Mouse (Mus musculus) limb, embryonic 15.5 days (tissue): ENCODE data around the gene Rora. TPM values are rescaled to one million over a fixed set of nuclear protein-coding genes. Genes with fewer than 3 reads are reported as not detected.

ENCODE experiments used
- ATAC-seq: fragments of 200-750 bp; cut with Nextera tagmentation; 2 replicates; pipeline ENCODE4 v1.8.0; 2017; ENCODE audit warnings: low read depth, moderate TSS enrichment; ENCODE audit not compliant: insufficient number of reproducible peaks, low FRiP score, low TSS enrichment
- H3K27ac ChIP-seq: fragments of 300-500 bp; sonication (generic); 2 replicates; pipeline ENCODE4 v1.5.1; 2015; ENCODE audit warnings: moderate library complexity, mild to moderate bottlenecking, inconsistent platforms
- H3K27me3 ChIP-seq: fragments of 300-500 bp; sonication (generic); 2 replicates; pipeline ENCODE4 v1.6.1; 2015; ENCODE audit warnings: inconsistent platforms
- H3K36me3 ChIP-seq: fragments of 300-500 bp; sonication (generic); 2 replicates; pipeline ENCODE4 v1.6.1; 2015; ENCODE audit warnings: inconsistent platforms
- H3K4me1 ChIP-seq: fragments of 300-500 bp; sonication (generic); 2 replicates; pipeline ENCODE4 v1.6.1; 2015; ENCODE audit warnings: inconsistent platforms
- H3K4me2 ChIP-seq: fragments of 300-500 bp; sonication (generic); 2 replicates; pipeline ENCODE4 v1.6.1; 2015; ENCODE audit warnings: mild to moderate bottlenecking, inconsistent platforms
- H3K4me3 ChIP-seq: fragments of 300-500 bp; sonication (generic); 2 replicates; pipeline ENCODE4 v1.5.1; 2015; ENCODE audit warnings: mild to moderate bottlenecking, inconsistent platforms
- H3K9ac ChIP-seq: fragments of 300-500 bp; sonication (generic); 2 replicates; pipeline ENCODE4 v1.6.1; 2015; ENCODE audit warnings: inconsistent platforms
- H3K9me3 ChIP-seq: fragments of 300-500 bp; sonication (generic); 2 replicates; pipeline ENCODE4 v1.6.1; 2016; ENCODE audit warnings: inconsistent platforms
- WGBS: fragments of 180-500 bp; shearing (Covaris S2); methylation state at CpG from one replicate; pipeline ENCODE4 v1.1.7; 2015; 5-methylcytosine and 5-hydroxymethylcytosine counted together
- polyA plus RNA-seq: library from polyadenylated mRNA; unstranded; fragments of >200 nt; fragmentation: Nextera tagmentation; extraction: Ambion mirVana; gene quantifications from 2 replicates; pipeline ENCODE4 v1.2.1, GENCODE M21; 2015

The Rora gene
- polyA plus RNA-seq, 1 experiment from 2014 or later = 25.4 TPM

DNA sequence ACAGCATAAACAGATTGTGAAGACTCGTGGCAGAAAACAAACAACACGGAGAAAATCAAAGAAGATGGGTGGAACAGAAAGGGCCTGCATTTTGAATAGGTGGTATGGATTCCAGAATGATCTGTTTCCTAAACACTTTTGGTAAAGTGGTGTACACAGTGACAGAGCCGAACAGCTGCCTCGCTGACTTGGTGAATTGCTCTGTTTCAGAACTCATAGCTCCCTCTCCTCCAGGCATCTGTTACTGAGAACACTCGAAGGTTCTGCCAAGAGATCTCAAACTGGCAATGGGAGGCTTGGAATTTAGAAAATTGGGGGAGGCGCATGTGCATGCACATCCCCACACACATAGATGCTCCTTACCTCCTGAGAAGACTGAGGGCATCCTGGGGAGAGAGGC, 145.5 kb downstream of the Rora start:
- peaks cover 10% of the 10 kb centered on the region for H3K4me1 ChIP-seq
- no peak overlapping the region for H3K4me2 ChIP-seq
- H3K9ac ChIP-seq = no peak overlapping the region
- no peak overlapping the region for H3K27ac ChIP-seq
- no peak overlapping the region for H3K4me3 ChIP-seq
- no peaks in the 10 kb centered on the region for H3K36me3 ChIP-seq
- WGBS = 78% methylated on average over 6 of the region's 6 CpGs
- peaks cover 7% of the 10 kb centered on the region; the same call in 1 of the 2 replicates for H3K27me3 ChIP-seq
- no peak for ATAC-seq
- no peaks in the 10 kb centered on the region for H3K9me3 ChIP-seq

DNA sequence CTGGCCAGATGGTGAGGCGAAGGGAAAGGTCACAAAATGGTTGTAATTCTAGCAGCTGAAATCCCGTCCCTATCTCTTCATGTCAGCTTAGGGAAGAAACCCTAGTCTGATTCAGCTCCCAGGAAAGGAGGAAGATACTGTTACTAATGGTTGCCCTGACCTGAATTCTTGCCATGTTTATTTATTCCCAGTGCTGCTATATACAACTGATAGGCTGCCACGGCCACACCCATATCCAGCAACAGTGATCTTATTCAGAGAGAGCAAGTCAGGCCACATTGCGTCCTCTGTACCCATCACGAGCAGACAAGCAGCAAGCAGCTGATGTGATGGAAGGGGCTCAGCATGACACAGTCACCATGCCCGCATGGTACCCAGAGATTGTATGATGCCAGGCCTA, 150.6 kb downstream of the Rora start:
- ATAC-seq = no peak
- no peak overlapping the region for H3K4me3 ChIP-seq
- H3K27ac ChIP-seq = no peak overlapping the region
- no peaks in the 10 kb centered on the region for H3K9me3 ChIP-seq
- 64% methylated on average over 6 of the region's 6 CpGs for WGBS
- H3K36me3 ChIP-seq = no peaks in the 10 kb centered on the region
- no peaks in the 10 kb centered on the region; the same call in 1 of the 2 replicates for H3K27me3 ChIP-seq
- H3K9ac ChIP-seq = no peak overlapping the region
- H3K4me1 ChIP-seq = peaks cover 4% of the 10 kb centered on the region; the same call in 1 of the 2 replicates
- H3K4me2 ChIP-seq = no peak overlapping the region

DNA sequence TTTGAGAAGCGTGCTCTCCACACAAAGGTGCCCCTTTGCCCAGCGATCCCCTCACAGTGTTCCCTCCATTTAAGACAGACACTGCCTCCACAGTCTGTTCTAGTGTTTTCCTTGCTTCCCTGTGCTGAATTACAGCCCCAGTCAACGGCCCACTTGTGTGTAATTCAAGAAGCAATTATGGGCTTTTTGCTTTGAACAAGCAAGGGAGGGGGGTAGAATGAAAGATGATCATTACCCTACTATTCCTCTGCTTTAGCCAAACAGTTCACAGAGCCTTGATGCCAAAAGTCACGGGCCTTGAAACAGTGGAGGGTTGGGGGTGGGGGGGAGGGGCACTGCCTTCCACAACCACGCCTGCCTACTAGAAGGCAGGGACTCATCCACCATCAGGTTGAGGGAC, 152.2 kb downstream of the Rora start:
- H3K27ac ChIP-seq = no peak overlapping the region
- no peak for ATAC-seq

DNA sequence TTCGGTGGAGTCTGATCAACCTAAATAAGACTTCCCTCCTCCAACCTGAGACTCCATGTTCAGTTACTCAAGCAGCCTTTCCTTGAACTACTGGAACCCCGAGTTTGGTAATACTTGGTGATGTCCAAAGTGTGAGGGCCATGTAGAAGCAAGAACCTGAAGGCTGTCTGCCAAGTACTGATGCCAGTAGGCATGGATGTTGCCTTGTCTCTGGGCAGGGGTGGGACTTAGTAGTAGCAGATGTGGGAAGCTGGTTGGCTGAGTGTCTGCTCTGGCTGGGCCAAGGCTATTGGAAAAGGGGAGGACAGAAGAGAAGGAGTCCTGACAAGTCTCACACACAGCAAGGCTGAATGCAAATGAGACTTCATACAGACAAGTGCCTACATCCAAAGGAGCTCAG, 154.1 kb downstream of the Rora start:
- Histone ChIP-seq H3K4me2 (no peak overlapping the region), H3K4me3 (no peak overlapping the region)

More for the DNA sequence above, 152.2 kb downstream of the Rora start:
- Histone ChIP-seq H3K36me3 (no peaks in the 10 kb centered on the region), H3K9me3 (no peaks in the 10 kb centered on the region), H3K4me1 (peaks cover 4% of the 10 kb centered on the region; the same call in 1 of the 2 replicates), H3K4me2 (no peak overlapping the region), H3K27me3 (no peaks in the 10 kb centered on the region; the same call in 1 of the 2 replicates), H3K4me3 (no peak overlapping the region), H3K9ac (no peak overlapping the region)
- 44% methylated on average over 5 of the region's 5 CpGs for WGBS

DNA sequence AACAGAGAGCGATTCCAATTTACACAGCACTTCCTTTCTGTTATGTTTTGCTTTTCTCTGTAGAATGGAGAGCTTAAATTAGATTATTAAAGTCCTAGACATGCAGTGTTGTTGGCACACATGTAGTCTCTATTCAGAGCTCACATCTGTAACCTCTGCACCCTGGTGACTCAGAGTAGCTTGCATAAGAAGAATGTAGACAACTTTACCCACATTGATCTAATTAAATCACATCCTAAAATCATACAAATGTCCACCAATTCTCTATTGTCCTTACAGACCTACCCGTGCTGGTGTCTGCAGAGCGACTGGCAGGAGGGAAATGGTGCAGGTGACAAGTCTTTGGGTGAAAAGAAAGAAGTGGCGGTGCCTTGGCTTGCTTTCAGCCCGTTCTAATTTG, 155.9 kb downstream of the Rora start:
- WGBS = 70% methylated on average over 5 of the region's 5 CpGs
- Histone ChIP-seq H3K9me3 (no peaks in the 10 kb centered on the region), H3K36me3 (no peaks in the 10 kb centered on the region), H3K4me2 (no peak overlapping the region), H3K4me3 (no peak overlapping the region), H3K9ac (no peak overlapping the region), H3K27ac (no peak overlapping the region), H3K27me3 (peaks cover 6% of the 10 kb centered on the region), H3K4me1 (peaks cover 13% of the 10 kb centered on the region)
- ATAC-seq = no peak

More for the DNA sequence above, 154.1 kb downstream of the Rora start:
- Histone ChIP-seq H3K27me3 (peaks cover 6% of the 10 kb centered on the region), H3K36me3 (no peaks in the 10 kb centered on the region), H3K9ac (no peak overlapping the region), H3K9me3 (no peaks in the 10 kb centered on the region), H3K27ac (no peak overlapping the region), H3K4me1 (peaks cover 9% of the 10 kb centered on the region; the same call in 1 of the 2 replicates)
- 88% methylated on average over 2 of the region's 2 CpGs for WGBS
- no peak for ATAC-seq

DNA sequence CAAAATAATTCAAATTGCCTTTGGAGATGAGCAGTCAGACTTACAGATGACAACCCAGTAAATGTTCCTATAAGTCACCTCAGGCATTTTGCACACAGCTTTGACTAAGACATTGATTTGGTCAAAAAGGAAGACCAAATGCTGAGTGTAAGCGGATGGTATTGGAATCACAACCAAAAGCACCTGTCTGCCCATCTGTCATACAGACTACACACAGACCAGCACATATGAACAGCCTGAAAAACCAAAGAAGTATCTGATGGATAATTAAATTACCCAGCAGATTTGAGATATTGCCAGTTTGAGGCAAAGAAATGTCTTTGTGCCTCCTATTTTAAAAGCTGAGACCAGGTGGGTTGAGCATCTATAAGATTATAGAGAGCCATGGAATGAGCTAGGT, 161.1 kb downstream of the Rora start:
- Histone ChIP-seq H3K4me3 (no peak overlapping the region), H3K36me3 (no peaks in the 10 kb centered on the region), H3K27ac (no peak overlapping the region), H3K4me1 (peaks cover 9% of the 10 kb centered on the region), H3K4me2 (no peak overlapping the region), H3K27me3 (peaks cover 6% of the 10 kb centered on the region), H3K9ac (no peak overlapping the region), H3K9me3 (no peaks in the 10 kb centered on the region)
- 95% methylated on average over 1 of the region's 1 CpGs for WGBS
- ATAC-seq = no peak

DNA sequence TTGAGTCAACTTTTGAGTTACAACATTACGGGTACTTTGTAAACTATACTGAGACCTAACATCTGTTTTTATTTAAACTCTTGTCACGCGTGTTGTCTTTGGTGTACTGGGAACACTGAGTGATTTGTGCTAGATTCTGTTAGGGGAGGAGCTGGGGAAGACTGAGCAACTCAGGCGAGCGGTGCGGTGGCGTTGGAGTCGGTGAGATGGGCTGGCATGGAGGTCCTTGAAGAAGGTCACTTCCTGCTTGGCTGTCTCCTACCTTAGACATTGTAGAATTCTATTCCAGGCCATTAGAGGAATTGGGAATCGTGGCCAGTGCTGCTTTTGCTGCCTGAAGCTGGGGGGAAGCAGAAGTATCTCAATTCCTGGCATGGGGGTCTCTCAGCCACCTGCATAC, 162.3 kb downstream of the Rora start:
- WGBS = 80% methylated on average over 9 of the region's 9 CpGs
- no peak overlapping the region for H3K4me2 ChIP-seq
- no peak overlapping the region for H3K27ac ChIP-seq
- no peak for ATAC-seq
- H3K9me3 ChIP-seq = no peaks in the 10 kb centered on the region
- no peaks in the 10 kb centered on the region for H3K36me3 ChIP-seq
- H3K4me1 ChIP-seq = peaks cover 12% of the 10 kb centered on the region
- peaks cover 6% of the 10 kb centered on the region for H3K27me3 ChIP-seq
- H3K4me3 ChIP-seq = no peak overlapping the region
- H3K9ac ChIP-seq = no peak overlapping the region

DNA sequence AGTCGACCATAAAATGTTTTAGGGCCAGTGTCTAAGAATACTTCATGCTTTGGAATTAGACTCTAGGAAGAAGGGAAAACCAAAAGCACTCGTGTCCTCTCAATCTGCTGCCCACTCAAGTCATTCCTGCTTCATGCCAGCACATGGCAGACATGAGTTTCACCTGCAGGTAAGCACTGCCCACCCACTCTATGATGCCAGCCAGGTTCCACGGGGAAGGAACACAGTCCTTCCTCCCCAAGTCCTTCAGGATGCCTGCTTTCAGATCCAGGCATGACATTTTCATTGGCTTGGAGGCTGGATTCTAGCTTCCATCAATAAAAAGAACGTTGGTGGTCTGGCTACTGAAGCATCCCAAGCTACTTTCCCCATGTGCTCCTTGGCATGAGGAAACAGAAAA, 166.4 kb downstream of the Rora start:
- 65% methylated on average over 4 of the region's 4 CpGs for WGBS
- H3K9ac ChIP-seq = no peak overlapping the region
- ATAC-seq = no peak
- H3K4me2 ChIP-seq = no peak overlapping the region
- no peaks in the 10 kb centered on the region for H3K36me3 ChIP-seq
- no peak overlapping the region for H3K4me3 ChIP-seq
- H3K27ac ChIP-seq = no peak overlapping the region
- no peaks in the 10 kb centered on the region for H3K27me3 ChIP-seq
- H3K9me3 ChIP-seq = no peaks in the 10 kb centered on the region
- 0 out of 2 replicates have a peak, but pooled peaks cover 2% of the 10 kb centered on the region for H3K4me1 ChIP-seq

DNA sequence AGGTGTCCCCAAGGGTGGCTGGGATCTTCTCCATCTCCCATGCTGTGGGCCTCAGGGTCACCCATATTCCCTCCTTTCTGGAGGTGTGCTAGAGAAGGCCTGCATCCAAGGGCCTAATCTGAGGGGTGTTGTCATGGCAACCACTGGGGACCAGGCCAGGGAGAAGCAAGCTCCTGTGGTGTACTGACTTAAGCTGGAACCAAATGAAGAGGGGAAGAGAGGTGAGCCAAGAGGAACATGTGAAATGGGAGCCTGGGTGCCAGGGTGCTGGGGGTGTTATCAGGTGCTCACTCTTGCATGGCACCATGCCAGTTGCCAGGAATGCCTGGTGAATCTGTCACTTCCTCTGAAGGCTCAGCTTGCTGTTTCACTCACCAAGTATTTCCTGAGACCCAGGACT, 166.9 kb downstream of the Rora start:
- H3K27ac ChIP-seq = no peak overlapping the region
- H3K36me3 ChIP-seq = no peaks in the 10 kb centered on the region
- H3K9me3 ChIP-seq = no peaks in the 10 kb centered on the region
- H3K4me2 ChIP-seq = no peak overlapping the region
- H3K4me1 ChIP-seq = 0 out of 2 replicates have a peak, but pooled peaks cover 2% of the 10 kb centered on the region
- no peak for ATAC-seq
- no peak overlapping the region for H3K4me3 ChIP-seq
- no peak overlapping the region for H3K9ac ChIP-seq
- no peaks in the 10 kb centered on the region for H3K27me3 ChIP-seq

DNA sequence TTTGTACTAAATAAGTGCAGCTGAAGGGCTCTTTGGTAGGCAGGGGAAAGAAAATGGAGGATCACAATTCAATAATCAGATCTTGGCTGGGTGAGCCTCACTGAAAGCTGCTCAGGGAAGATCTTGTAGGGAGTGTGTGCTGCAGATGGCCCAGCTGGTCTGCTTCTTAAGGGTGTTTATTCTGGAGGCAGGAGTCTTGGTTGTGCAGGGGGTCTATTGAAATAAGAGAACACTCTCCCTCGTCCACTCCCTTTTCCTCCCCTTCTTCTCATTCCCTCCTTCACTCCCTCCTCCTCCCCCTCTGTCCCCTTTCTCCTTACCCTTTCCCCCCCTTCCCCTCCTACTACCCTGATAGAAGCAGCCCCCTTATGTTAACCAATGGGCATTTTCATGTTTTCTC, 167.8 kb downstream of the Rora start:
- H3K4me2 ChIP-seq = no peak overlapping the region
- no peaks in the 10 kb centered on the region for H3K9me3 ChIP-seq
- no peak overlapping the region for H3K9ac ChIP-seq
- 50% methylated on average over 1 of the region's 1 CpGs for WGBS
- H3K27ac ChIP-seq = no peak overlapping the region
- H3K36me3 ChIP-seq = no peaks in the 10 kb centered on the region
- H3K27me3 ChIP-seq = no peaks in the 10 kb centered on the region
- no peak overlapping the region for H3K4me3 ChIP-seq
- H3K4me1 ChIP-seq = 0 out of 2 replicates have a peak, but pooled peaks cover 2% of the 10 kb centered on the region
- no peak for ATAC-seq

DNA sequence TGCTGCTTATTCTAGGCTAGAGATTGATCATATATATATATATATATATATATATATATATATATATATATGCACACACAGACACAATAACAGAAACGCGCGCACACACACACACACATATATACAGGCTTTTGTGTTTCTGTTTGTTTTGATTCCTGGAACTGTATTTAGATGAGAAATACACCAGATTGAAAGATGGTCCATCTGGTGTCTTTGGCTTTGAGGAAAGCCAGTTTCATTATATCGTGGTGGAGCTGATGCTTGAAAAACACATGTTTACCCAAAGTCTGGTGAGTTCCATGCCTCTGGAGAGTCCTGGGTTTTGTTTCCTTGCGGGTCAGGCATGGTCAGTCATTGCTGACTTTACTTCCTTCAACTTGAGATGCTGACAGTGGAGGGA, 169.7 kb downstream of the Rora start:
- H3K9ac ChIP-seq = no peak overlapping the region
- H3K36me3 ChIP-seq = no peaks in the 10 kb centered on the region
- no peak for ATAC-seq
- WGBS = 96% methylated on average over 5 of the region's 5 CpGs
- no peak overlapping the region for H3K27ac ChIP-seq
- H3K4me3 ChIP-seq = no peak overlapping the region
- H3K4me1 ChIP-seq = peaks cover 11% of the 10 kb centered on the region
- no peaks in the 10 kb centered on the region for H3K27me3 ChIP-seq
- no peak overlapping the region for H3K4me2 ChIP-seq
- H3K9me3 ChIP-seq = no peaks in the 10 kb centered on the region

DNA sequence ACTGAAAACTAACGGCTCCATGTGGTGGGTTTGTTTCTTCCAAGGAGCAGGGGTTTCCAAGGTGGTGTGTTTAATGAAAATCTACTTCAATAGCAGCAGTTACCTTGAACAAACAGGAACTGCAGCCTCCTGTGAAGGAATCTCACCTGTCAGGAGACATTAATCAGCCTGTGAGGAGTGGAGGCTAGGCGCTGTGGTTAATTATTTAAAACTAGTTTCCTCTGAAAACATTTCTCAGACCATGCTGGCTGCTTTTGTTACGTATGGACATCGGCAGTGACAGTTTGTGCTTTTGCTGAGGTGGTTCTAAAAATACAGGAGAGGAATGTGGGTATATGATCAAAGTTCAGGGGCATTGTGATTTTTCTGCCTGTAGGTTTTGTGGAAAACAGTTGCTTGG, 171.5 kb downstream of the Rora start:
- Histone ChIP-seq H3K27me3 (no peaks in the 10 kb centered on the region), H3K4me1 (peaks cover 11% of the 10 kb centered on the region), H3K4me3 (no peak overlapping the region), H3K9me3 (no peaks in the 10 kb centered on the region), H3K36me3 (no peaks in the 10 kb centered on the region), H3K27ac (no peak overlapping the region), H3K4me2 (no peak overlapping the region), H3K9ac (no peak overlapping the region)
- no peak for ATAC-seq
- WGBS = 54% methylated on average over 4 of the region's 4 CpGs

DNA sequence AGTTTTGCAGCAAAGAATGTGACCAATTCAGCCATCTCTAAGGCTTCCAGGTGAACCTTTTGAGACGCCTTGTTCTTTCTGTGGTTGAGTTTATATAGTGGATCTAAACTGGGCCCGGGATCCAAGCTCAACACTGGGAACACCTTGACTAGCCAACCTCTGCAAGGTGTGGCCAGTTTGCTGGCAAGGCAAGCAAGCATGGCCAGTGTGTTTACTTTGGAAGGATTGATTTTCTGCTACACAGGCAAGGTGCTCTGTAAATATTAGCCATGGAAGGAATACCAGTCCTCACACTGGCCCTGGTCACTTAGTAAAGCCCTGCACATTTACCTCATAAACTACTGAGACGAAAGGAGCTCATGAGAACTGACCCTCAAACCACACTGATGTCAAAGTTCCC, 172.3 kb downstream of the Rora start:
- Histone ChIP-seq H3K9me3 (no peaks in the 10 kb centered on the region), H3K36me3 (no peaks in the 10 kb centered on the region), H3K4me2 (no peak overlapping the region), H3K27me3 (no peaks in the 10 kb centered on the region), H3K4me3 (no peak overlapping the region), H3K4me1 (peaks cover 9% of the 10 kb centered on the region), H3K27ac (no peak overlapping the region), H3K9ac (no peak overlapping the region)
- ATAC-seq = no peak
- WGBS = 77% methylated on average over 3 of the region's 3 CpGs
